Mouse (Mus musculus): ENCODE data around the gene Gm8882. TPM values are rescaled to one million over a fixed set of nuclear protein-coding genes. Genes with fewer than 3 reads are reported as not detected.
"Not testable (repeated sequence)": the region's sequence is repeated elsewhere in the genome, so short reads cannot be mapped to it uniquely, and the experiment has no call there.

Gm8882 gene
- not detected in 2 replicates for total RNA-seq (2015)
- not detected in 2 replicates for total RNA-seq (2017)

- not testable (repeated sequence) for ATAC-seq (ENCODE audit: poor library complexity, severe bottlenecking)
These were observed at the start of gene Gm8882 for GRCm38 (mm10) chr6:132364034-132364433. TSS of gene Gm8882 (minus strand) at chr6:132364134.

GRCm38 (mm10) chr6:132314657-132315056, 49.3 kb downstream of the Gm8882 start, which contains the start of gene Prpmp5:
TSS of gene Prpmp5 (minus strand) at chr6:132314757.
- ATAC-seq (ENCODE audit: poor library complexity, severe bottlenecking) = not testable (repeated sequence)

Other genes with a start within 250 kb of the Gm8882 start
- gene Prb1, start 153.6 kb downstream of the Gm8882 start, total RNA-seq (2015) = not detected in 2 replicates
- gene Prb1, start 153.6 kb downstream of the Gm8882 start, total RNA-seq (2017) = not detected in 2 replicates
- not detected in 2 replicates for gene Prpmp5, start 49.4 kb downstream of the Gm8882 start, total RNA-seq (2015)
- not detected in 2 replicates for gene Prpmp5, start 49.4 kb downstream of the Gm8882 start, total RNA-seq (2017)
- not detected in 2 replicates for gene Prh1, start 205.7 kb upstream of the Gm8882 start, total RNA-seq (2015)
- not detected in 2 replicates for gene Prh1, start 205.7 kb upstream of the Gm8882 start, total RNA-seq (2017)
- gene Prp2, start 231.8 kb upstream of the Gm8882 start, total RNA-seq (2015) = not detected in 2 replicates
- gene Prp2, start 231.8 kb upstream of the Gm8882 start, total RNA-seq (2017) = not detected in 2 replicates